Mouse (Mus musculus): ENCODE measurements around the gene Phf7. TPM values are rescaled to one million over a fixed set of nuclear protein-coding genes. Genes with fewer than 3 reads are reported as not detected.

Gene Phf7
- total RNA-seq, 2 experiments from 2014 or later: 3.4 to 4.1 TPM

GRCm38 (mm10) chr14:31233996-31234591, 17.0 kb downstream of the Phf7 start:
- intact Hi-C loops (cut with DNase I): loop anchor here (1.0 kb wide), 1 partner anchor 19 kb away; no protein-coding TSS in a partner anchor
- DNase-seq (ENCODE audit: low spot score): peak; percentile 37

- intact Hi-C loops (cut with DNase I): no loop called here
Observed at GRCm38 (mm10) chr14:31233070-31233995, 17.8 kb downstream of the Phf7 start.

GRCm38 (mm10) chr14:31232404-31233069, 18.6 kb downstream of the Phf7 start:
- intact Hi-C loops (cut with DNase I): no loop called here
- DNase-seq (ENCODE audit: low spot score): no peak

More at GRCm38 (mm10) chr14:31233070-31233995, 17.8 kb downstream of the Phf7 start:
- peak; percentile 47 for DNase-seq (ENCODE audit: low spot score)

- no peak for DNase-seq (ENCODE audit: low spot score)
- intact Hi-C loops (cut with DNase I): no loop called here
Observed at GRCm38 (mm10) chr14:31230442-31230841, 20.7 kb downstream of the Phf7 start.

- intact Hi-C loops (cut with DNase I): no loop called here
- no peak for DNase-seq (ENCODE audit: low spot score)
Observed at GRCm38 (mm10) chr14:31228234-31228633, 22.9 kb downstream of the Phf7 start.

GRCm38 (mm10) chr14:31226978-31227377, 24.1 kb downstream of the Phf7 start:
- DNase-seq (ENCODE audit: low spot score): peak; percentile 58
- intact Hi-C loops (cut with DNase I): no loop called here

- intact Hi-C loops (cut with DNase I): no loop called here
- no peak for DNase-seq (ENCODE audit: low spot score)
Observed at GRCm38 (mm10) chr14:31217666-31218065, 33.5 kb downstream of the Phf7 start, which contains the start of gene Sema3g. TSS of gene Sema3g (plus strand) at chr14:31217860.

- intact Hi-C loops (cut with DNase I): no loop called here
- no peak for DNase-seq (ENCODE audit: low spot score)
Observed at GRCm38 (mm10) chr14:31216846-31217245, 34.3 kb downstream of the Phf7 start, which contains the start of gene Nisch. TSS of gene Nisch (minus strand) at chr14:31216946.

- no peak for DNase-seq (ENCODE audit: low spot score)
- intact Hi-C loops (cut with DNase I): loop anchor here (1.0 kb wide), 1 partner anchor 19 kb away; no protein-coding TSS in a partner anchor
Observed at GRCm38 (mm10) chr14:31215157-31216002, 35.7 kb downstream of the Phf7 start.

GRCm38 (mm10) chr14:31214684-31215083, 36.4 kb downstream of the Phf7 start:
- intact Hi-C loops (cut with DNase I): loop anchor here (1.0 kb wide), 1 partner anchor 20 kb away; no protein-coding TSS in a partner anchor
- DNase-seq (ENCODE audit: low spot score): no peak

- intact Hi-C loops (cut with DNase I): no loop called here
- DNase-seq (ENCODE audit: low spot score): no peak
Observed at GRCm38 (mm10) chr14:31213868-31214267, 37.2 kb downstream of the Phf7 start.

GRCm38 (mm10) chr14:31212499-31212898, 38.6 kb downstream of the Phf7 start:
- no peak for DNase-seq (ENCODE audit: low spot score)
- intact Hi-C loops (cut with DNase I): no loop called here

- DNase-seq (ENCODE audit: low spot score): no peak
- intact Hi-C loops (cut with DNase I): no loop called here
Observed at GRCm38 (mm10) chr14:31211854-31212253, 39.3 kb downstream of the Phf7 start.

- intact Hi-C loops (cut with DNase I): no loop called here
- DNase-seq (ENCODE audit: low spot score): peak; percentile 47
Observed at GRCm38 (mm10) chr14:31209133-31209557, 42.0 kb downstream of the Phf7 start.

GRCm38 (mm10) chr14:31208084-31208483, 43.0 kb downstream of the Phf7 start, which contains the start of gene Tnnc1:
TSS of gene Tnnc1 (plus strand) at chr14:31208312.
- intact Hi-C loops (cut with DNase I): no loop called here
- DNase-seq (ENCODE audit: low spot score): no peak

- intact Hi-C loops (cut with DNase I): no loop called here
- no peak for DNase-seq (ENCODE audit: low spot score)
Observed at GRCm38 (mm10) chr14:31207070-31207830, 43.9 kb downstream of the Phf7 start.

GRCm38 (mm10) chr14:31206472-31206981, 44.6 kb downstream of the Phf7 start:
- DNase-seq (ENCODE audit: low spot score): peak; percentile 87
- intact Hi-C loops (cut with DNase I): no loop called here
